ENCODE assay signal across 8 mouse cellular contexts in the genomic region with DNA sequence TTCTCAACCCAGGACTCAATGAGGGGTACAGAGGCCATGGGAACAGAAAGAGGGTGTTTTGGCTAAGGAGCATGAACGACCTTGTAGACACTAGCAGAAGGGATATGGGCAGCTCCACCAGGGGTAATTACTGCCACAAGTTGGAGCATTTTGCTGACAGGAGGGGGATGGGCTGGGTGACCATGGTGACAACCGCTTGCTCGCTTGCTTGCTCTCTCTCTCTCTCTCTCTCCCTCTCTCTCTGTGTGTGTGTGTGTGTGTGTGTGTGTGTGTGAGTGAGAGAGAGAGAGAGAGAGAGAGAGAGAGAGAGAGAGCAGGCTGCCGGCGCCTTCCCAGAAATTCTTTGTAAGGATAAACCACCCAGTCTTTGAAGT.
DNase-seq lines count a peak whose midpoint lies in the region; ATAC-seq and TF ChIP-seq lines count a peak whose summit lies in the region.

No protein-coding gene starts in this region.

- CTCF ChIA-PET in Patski (lab: Charles Lee) = interaction anchor here (2.8 kb wide), 1 partner anchor 18 kb away, joined by 6 read pairs; no protein-coding TSS in a partner anchor

- no peaks in the 10 kb centered on the region for H3K36me3 ChIP-seq in heart, embryonic 16.5 days (ENCODE audit: control insufficient read depth, insufficient read depth)
- H3K36me3 ChIP-seq in limb, embryonic 10.5 days = no peaks in the 10 kb centered on the region

- peak overlapping the region; percentile 17 for H3K4me2 ChIP-seq in heart, embryonic 16.5 days (ENCODE audit: low read depth, low read length)

- no peaks in the 10 kb centered on the region for H3K27me3 ChIP-seq in Patski
- H3K27me3 ChIP-seq in heart, embryonic 16.5 days (ENCODE audit: control insufficient read depth, insufficient read depth, low read length) = no peaks in the 10 kb centered on the region
- no peaks in the 10 kb centered on the region for H3K27me3 ChIP-seq in limb, embryonic 10.5 days (ENCODE audit: low read depth, poor library complexity, severe bottlenecking)

- H3K9me3 ChIP-seq in heart, embryonic 16.5 days (replicated peaks; ENCODE audit: control insufficient read depth, low read length) = no peaks in the 10 kb centered on the region
- H3K9me3 ChIP-seq in limb, embryonic 10.5 days (replicated peaks) = no peaks in the 10 kb centered on the region

- 14% methylated on average over 5 of the region's 5 CpGs for WGBS in heart, embryonic 16.5 days
- 4% methylated on average over 4 of the region's 5 CpGs for WGBS in limb, embryonic 10.5 days
- 6% methylated on average over 5 of the region's 5 CpGs for WGBS in olfactory bulb, adult 2 months

- peaks cover 25% of the 10 kb centered on the region for H3K4me1 ChIP-seq in heart, embryonic 16.5 days (ENCODE audit: control insufficient read depth, insufficient read depth, low read length)
- peaks cover 26% of the 10 kb centered on the region for H3K4me1 ChIP-seq in limb, embryonic 10.5 days
- peaks cover 32% of the 10 kb centered on the region for H3K4me1 ChIP-seq in olfactory bulb, adult 2 months (ENCODE audit: control insufficient read depth, insufficient read depth, low read length)

- in situ Hi-C loops in Patski (cut with MboI; ENCODE audit: low pct_unique_long_range_greater_than_20kb) = loop anchor here (5.0 kb wide), 3 partner anchors 42 to 132 kb away; no protein-coding TSS in a partner anchor

- no peak overlapping the region for H3K27ac ChIP-seq in heart, embryonic 16.5 days (ENCODE audit: low read length)
- H3K27ac ChIP-seq in limb, embryonic 10.5 days = peak overlapping the region; percentile 70
- H3K27ac ChIP-seq in olfactory bulb, adult 2 months (ENCODE audit: insufficient read depth, low read depth, low read length) = peak overlapping the region; percentile 48

- no peak for TF ChIP-seq POLR2A in olfactory bulb, adult 2 months (IDR thresholded peaks at IDR 0.05; ENCODE audit: insufficient read depth, low read depth, low read length)

- peak; percentile 59 for DNase-seq in adrenal gland, postnatal 10 days
- no peak for DNase-seq in adrenal gland, adult 18-20 months (ENCODE audit: low spot score in 2 of 2)
- DNase-seq in Patski (ENCODE audit: low read depth, low spot score) = no peak
- peak; percentile 58 for DNase-seq in limb, embryonic 10.5 days (ENCODE audit: low spot score)
- DNase-seq in thymus, postnatal 4 days = no peak

- no peak overlapping the region for H3K4me3 ChIP-seq in heart, embryonic 16.5 days (ENCODE audit: low read length)
- peak overlapping the region; percentile 31; the same call in 1 of the 2 replicates for H3K4me3 ChIP-seq in limb, embryonic 10.5 days
- H3K4me3 ChIP-seq in olfactory bulb, adult 2 months (ENCODE audit: insufficient read depth, low read depth, low read length) = no peak overlapping the region

- no peak for TF ChIP-seq CTCF in Patski (IDR thresholded peaks at IDR 0.05)
- no peak for TF ChIP-seq CTCF in olfactory bulb, adult 2 months (IDR thresholded peaks at IDR 0.05; ENCODE audit: insufficient read depth, low read depth, low read length)

- ATAC-seq in Patski = peak; percentile 0
- no peak for ATAC-seq in heart, embryonic 16.5 days (replicated peaks; ENCODE audit: extremely low read depth, insufficient read depth, low FRiP score)
- ATAC-seq in cerebellum, adult (ENCODE audit: insufficient number of reproducible peaks, low FRiP score, low TSS enrichment) = no peak

- POLR2A ChIA-PET in Patski (lab: Charles Lee) = interaction anchor here (0.6 to 1.5 kb wide), 4 partner anchors 13 to 547 kb away, joined by 3 to 4 read pairs (median 3); no protein-coding TSS in a partner anchor

- peak overlapping the region; percentile 45; the same call in 1 of the 2 replicates for H3K9ac ChIP-seq in heart, embryonic 16.5 days (ENCODE audit: low read length)

Comparison
In these comparisons a context has a peak if more than half of its experiments do, and no peak if none do; other contexts are left out.
1. DNase-seq: peak in adrenal gland, postnatal 10 days (single experiment) and limb, embryonic 10.5 days (single experiment); none in adrenal gland, adult 18-20 months (0 of 2), Patski (single experiment) and thymus, postnatal 4 days (single experiment).